Mouse (Mus musculus): ENCODE data around the gene Gdpd5.

DNA sequence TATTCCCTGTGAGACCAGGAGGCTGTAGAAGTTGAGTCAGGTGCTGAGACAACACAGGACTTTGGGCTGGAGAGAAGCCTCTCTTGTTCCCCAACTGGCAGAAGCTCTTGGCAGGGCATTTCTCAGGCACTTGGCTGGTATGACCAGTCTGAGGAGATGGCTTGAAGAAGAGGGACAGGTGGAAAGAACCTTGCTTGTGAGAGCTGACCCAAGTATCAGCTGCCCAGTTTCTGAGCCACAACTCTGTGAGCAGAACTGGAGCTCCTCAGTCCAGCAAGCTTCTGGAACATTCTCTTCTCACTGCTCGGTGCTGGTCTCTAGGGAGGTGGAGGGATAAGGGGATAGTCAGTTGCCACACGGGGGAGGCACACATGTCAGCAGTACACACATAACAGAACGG, 38.1 kb downstream of the Gdpd5 start:
- TF ChIP-seq CTCF (IDR thresholded peaks at IDR 0.05; ENCODE audit: low read depth) (no peak), EP300 (optimal IDR thresholded peaks at IDR 0.05) (no peak)
